Mouse (Mus musculus) mature B cell (primary cell): ENCODE data around the gene Rptor.

Experiments used
- in situ Hi-C: fragments of 300-500 bp; cut with MboI; formaldehyde crosslinking; loops from 2 replicates; pipeline ENCODE4 v1.14.3; 2019

Gene Rptor

DNA sequence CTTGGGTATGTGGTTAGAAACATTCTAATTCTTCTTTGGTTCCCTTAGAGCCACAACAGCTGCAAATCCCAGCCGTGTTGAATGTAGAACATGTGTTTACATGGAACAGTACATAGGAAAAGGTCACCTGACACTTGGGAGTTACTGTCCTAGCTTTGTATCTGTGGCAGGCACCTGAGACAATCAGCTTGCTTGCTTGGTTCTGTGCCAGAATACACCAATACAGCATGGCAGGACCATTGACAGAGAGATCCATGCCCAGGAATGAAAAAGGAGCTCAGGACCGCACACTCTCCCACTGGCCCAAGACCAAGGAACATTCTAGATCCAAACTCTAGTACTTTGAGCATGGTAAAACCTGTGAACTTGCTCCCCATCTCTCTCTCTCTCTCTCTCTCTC lies 132.4 kb downstream of the Rptor start:
- in situ Hi-C loops = no loop called here

DNA sequence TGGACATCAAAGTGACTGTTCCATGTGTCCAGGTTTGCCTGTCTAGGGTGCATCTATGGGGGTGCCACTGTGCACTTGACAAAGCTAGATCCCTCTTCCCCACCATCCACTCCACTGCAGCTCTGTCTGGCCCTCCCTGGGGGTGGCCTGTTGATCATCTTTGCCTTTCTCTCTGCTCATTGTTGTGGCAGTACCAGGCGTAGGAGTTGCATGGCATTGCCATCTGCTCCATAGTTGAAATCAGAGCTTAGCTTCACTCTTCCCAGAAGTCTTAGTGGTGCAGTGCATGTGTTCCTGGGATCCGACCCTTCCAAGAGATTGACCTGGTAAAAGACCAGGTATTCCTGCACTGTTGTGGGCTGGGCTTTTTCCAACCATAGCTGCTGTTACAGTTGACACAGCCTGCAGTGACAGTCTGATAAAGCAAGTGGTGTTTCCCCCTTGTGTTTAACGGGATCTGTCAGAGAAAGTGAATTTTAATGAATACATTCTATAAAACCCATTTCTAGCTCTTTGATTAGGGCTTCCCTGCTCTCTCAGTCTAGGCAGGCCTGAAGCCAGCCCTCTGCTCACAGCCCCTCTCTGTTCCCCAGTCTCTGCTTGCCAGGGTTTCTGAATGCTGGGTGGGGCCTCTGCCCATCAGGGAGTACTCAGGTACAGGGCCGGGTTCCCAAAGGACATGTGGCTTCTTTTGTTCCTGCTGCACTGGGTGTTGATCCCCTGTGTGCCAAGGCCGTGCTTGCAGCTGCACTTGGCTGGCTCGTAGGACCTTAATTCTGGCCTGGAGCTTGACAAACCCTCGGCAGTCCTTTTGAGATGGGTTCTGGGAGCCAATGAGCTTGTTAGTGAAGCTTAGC lies 136.5 kb downstream of the Rptor start:
- in situ Hi-C loops = no loop called here

DNA sequence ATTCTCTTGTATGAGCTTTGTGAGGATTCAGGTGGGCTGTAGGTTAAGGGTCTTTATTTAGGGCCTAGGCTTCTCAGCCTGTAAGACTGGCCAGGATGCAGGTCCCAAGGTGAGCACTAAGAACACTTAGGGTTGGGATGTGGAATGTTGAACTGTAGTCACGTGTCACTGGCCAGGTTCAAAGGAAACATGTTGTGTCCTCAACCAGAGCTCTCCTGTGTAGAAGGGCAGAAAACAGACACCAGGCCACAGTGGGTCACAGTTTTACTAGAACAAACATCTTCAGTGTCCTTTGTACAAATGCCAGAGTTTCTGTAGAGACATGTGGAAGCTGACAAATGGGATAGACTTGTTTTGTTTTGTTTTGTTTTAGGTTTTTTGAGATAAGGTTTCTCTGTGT lies 138.7 kb downstream of the Rptor start:
- in situ Hi-C loops = no loop called here

DNA sequence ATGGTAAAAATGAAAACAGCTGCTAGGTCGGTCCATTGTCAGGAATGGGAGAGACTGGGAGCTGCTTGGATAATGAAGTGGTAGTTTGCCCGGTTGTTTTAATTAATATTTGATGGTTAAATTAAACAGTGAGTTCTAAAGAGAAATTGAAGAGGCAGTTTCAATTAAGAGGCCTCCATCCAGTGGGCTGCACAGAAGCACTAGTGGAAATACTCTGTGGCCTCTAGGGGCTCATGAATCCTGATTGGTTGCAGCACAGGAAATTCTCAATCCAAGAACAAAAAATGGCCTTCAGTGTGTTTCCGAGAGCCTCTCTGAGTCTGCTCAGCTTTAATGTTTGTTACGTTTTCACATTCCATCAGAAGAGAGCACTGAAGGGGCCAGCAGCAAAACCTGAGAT lies 141.7 kb downstream of the Rptor start:
- in situ Hi-C loops = no loop called here

DNA sequence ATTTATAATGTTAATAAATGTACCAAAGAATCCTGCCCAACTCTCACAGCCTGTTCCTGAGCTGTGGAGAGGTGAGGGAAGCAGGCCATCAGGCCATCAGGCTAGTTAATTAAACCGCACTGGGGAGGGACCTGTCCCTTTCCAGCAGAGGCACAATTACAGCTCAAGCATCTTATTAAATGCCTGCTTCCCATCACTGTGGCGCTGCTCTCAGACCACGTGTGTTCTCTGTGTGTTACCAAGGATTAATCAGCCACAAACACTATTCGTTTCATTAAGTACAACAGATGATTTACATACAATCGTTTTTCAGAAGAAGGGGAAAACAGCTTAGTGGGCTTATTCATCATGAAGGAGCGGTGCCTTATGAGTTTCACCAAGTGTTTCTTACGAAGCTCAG lies 142.6 kb downstream of the Rptor start:
- in situ Hi-C loops = no loop called here

DNA sequence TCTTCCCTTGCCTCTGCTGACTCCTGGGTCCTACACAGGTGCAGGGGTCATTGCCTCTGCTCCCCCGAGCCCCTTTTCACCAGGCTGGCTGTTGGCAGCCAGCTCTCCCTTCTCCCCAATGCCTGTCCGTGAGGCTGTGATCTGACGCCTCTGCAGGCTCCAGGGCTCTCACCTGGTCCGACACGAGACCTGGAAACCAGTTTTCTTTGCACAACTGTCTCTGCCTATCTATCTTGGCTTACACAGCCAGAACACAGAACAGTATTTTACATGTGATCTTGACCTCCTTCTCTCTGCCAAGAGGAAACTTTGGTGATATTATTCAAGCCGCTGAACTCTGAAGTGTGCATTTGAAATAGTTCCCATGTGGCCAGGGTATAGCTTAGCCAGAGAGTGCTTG lies 151.8 kb downstream of the Rptor start:
- in situ Hi-C loops = no loop called here

DNA sequence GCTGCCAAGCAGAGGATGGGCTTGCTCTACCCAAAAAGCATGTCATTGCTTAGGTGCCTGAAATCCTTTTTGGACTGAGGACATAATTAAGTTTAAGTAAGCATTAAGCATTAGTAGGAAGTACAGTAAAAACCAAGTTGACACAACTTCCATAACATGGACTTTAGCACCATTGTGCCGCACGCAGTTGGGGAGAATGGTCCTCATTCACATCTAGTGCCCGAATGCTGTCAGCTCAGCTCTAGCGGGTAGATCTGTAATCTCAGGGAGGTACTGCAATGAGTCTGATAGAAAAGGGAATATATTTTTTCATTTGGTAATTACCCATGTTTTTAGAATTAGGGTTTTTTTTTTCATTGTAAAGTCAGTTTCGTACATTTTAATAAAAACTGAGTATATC lies 155.5 kb downstream of the Rptor start:
- in situ Hi-C loops = no loop called here

DNA sequence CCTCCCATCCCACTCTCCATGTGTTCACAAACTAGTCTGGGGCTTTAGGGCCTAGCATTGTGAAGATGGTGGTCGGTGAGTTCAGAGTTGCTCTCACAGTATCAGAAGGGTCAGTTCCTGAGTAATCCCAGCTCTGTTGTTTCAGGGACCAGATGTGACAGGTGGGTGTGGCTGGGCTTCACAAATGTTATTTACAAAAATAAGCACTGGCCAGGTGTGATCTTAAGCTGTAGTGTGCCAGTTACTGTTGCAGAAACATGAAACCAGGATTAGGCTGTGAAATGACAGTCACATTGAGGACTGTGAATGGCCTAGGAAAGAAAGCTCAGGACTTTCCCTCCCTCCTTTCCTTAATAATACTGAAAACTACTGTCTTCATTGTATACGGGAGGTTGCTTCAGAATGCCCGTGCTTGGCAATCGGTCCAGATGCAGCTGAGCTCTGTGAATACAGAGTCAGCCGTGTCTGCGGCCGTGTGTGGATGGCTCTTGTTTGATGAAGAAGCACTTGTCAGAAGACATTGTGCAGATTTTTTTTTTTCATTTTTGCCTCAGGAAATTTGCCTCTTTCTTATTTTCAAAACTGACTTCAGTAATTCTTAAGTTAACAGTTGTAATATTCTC lies 156.1 kb downstream of the Rptor start:
- in situ Hi-C loops = no loop called here

DNA sequence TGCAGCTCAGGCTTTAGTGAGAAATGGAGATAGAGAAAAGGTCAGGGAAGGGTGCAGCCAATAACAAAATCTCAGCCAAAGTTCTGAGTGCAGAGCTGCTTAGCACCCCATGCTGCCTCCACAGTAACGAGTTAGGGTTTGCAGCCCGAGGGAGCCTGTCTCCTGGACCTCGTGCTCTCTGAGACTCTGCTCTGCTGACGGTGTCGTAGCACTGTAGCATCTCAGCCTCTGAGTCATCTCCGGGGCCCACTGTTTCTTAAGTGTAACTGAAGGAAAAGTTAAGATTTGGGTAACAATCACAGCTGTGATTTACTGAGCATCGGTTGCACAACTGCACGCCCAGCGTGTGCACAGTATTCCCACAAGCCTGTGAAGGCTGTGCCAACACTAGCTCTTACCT lies 160.2 kb downstream of the Rptor start:
- in situ Hi-C loops = no loop called here

DNA sequence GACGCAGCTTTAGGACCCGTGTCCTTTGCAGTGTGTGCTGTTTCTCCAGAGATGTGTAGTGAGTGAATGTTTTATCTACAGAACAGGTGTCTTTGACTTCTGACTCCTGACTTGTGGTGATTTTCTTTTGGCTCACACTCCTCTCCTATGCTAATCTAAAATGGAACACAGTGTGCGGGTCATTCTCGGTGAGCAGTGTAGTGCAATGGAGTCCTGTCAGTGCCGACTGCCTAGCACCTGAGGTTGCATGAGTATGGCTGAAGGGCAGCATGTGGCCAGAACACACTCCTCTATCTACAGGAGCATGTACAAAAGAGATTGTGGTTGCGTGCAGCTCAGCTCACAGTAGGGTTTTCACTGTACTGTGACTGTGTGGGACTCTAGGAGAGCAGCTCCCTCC lies 163.3 kb downstream of the Rptor start:
- in situ Hi-C loops = no loop called here

DNA sequence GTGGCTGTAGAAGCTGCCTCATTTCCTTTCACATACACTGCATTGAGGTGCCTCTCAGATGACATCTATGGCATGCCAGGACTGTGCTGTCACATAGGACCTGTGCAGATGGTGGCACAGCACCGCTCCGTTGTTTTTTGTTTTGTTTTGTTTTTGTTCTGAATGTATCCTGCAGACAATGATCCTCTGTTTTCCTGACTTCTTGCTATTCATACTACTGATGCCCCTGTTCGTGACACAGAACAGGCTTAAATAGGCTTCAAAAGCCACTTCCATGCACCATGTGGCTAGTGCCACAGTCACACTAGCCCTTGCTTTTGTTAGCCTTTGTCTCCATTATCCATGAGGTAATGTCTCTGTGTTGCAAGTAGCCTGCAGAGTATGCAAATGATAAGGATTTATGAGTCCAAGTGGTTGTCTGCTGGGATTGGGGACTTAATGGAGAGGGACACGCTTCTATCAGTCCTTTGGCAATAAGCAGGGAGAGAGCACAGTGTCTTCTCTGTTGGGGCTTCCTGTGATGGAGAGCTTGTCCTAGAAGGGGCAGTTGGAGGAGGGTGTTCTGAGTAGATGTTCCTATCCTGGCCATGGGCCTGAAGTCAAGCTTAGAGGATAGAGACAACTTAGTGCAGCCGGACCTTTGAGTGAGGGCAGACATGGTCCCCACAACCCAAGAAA lies 164.2 kb downstream of the Rptor start:
- in situ Hi-C loops = no loop called here

DNA sequence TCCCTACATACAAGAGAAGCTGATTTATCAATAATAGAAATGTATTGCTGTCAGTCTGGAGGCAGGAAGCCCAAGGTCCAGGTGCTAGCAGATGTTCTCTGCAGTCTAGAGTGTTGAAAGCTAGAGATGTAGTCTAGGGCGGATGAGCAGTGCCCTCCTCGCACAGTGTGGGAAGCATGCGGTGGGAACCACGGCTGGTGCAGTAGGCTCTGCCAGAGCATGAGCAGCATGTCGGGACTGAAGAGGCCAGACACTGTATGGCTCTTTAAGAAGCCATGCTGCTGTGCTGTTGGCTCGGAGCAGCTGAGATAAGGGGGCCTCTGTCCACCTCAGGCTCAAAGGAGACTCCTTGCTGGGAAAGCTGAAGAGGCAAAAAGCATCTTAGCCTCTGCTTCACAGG lies 164.8 kb downstream of the Rptor start:
- in situ Hi-C loops = no loop called here

DNA sequence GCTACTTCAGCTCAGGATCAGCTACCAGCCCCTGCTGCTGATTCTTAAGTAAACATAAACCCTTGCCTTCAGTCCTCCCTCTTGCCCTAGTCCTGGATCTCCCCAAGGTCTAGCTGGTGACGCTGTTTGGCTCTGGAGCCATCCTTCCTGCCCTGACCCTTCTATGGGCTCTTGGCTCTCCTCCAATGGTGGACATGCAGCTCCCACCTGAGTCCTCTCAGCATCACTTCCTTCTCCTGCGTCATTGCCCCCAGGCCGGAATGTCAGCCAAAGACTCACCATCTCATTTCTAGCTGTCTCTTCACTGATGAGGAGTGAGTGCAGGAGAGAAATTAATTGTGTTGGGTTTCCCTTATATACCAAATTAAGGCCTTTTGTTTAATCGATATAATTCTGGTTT lies 165.8 kb downstream of the Rptor start:
- in situ Hi-C loops = no loop called here

DNA sequence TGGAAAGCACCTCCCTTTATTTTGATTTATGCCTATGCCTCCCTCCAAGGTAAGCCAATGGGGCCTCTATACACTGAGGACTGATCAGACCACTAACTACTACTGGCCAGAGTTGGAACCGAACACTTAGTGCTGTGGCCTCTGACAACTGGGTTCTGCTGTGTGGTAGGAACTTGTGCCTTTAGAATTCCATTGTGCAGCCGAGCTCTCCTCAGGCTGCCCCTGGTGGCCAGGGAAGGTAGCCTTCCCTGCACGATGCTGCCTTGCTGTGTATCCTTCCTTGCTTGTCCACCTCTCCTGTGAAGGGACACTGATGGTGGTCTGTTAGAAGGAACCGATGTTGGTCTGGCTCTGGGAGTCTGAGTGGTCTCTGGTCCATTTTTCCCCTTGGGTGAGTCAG lies 167.0 kb downstream of the Rptor start:
- in situ Hi-C loops = no loop called here

DNA sequence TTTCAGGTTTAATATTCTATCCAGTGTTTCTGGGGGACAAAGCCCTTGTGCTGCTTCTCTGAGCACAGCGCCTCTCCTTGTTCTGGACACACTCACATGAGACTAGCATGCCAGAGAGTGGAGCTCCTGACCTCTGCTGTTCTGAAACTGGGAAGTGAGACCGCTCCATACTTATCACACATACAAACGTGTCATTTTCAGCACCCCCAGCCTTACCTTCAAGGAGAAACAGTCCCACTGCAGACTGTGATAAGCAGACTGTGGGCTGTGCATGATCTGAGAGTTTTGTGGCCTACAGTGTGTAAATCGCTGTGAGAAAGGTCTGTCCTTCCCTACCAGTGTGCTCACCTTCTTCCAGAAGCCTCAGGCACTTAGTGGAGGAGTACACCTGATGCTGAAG lies 168.3 kb downstream of the Rptor start:
- in situ Hi-C loops = no loop called here

DNA sequence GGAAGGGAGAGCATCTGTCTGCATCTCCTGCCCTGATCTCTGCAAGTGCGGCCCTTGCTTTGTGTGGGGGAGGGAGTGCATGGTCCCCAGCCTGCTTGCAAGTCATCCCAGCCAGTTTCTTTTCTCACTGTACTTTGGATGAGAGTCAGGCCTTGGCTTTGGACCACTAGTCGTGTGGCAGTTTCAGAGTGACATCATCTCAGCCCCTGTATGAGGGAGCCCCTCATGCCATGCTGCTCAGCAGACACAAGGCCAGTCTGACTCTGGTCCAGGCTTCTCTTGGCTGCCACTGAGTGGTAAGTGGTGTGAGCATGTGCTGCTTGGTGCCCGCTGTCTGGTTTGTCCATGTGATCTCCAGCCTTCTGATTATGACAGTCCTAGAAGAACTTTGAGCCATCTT lies 170.2 kb downstream of the Rptor start:
- in situ Hi-C loops = no loop called here

DNA sequence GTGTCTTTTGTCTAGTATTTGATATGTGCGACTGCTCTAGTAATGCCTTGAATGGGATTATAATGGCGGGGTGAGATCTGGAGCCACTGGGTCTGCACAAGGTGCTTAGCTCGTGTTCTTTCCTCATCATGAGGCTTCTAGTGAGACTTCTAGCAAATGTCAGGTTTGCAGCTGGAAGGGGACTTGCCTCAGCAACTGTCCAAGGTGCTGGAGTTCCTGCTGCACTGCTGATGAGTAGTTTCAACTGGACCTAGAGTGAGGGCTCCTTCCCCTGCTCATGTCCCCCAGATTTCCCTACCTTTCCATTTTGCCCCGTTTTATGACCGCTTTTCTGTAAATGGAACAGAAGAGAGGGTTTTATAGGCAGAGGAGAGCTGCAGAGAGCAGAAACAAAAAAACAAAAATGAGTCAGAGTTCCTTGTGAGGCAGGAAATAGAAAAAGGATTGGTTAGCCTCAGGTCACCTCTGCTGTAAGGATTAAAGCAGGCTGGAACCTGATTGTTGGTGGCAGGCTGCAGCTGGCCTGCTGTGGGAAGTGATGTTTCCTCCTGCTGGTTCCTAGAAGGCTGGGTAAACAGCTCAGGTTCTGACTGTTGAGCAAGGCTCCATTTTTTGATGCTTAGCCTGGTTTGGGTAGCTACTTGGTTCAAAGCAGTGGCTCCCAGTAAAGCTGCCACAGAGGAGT lies 172.5 kb downstream of the Rptor start:
- in situ Hi-C loops = no loop called here

DNA sequence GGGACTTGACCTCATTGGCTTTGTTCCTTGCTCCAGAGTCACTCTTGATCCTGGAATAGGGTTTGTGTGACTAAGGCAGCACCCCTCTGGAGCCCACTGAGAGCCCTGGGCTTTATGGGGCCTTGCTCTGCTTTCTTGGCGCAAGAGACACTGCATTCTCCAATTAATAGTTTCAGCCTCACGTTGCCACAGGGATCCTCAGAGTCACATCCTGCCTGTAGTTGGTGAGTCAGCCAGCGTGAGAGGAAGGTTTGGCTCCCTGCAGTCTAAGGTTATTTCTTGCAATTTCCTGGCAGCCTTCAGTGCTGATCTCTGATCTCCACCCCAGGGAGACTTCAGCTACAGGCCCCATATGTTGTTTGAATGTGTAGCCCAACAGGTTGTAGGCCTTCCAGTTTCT lies 174.5 kb downstream of the Rptor start:
- in situ Hi-C loops = no loop called here

DNA sequence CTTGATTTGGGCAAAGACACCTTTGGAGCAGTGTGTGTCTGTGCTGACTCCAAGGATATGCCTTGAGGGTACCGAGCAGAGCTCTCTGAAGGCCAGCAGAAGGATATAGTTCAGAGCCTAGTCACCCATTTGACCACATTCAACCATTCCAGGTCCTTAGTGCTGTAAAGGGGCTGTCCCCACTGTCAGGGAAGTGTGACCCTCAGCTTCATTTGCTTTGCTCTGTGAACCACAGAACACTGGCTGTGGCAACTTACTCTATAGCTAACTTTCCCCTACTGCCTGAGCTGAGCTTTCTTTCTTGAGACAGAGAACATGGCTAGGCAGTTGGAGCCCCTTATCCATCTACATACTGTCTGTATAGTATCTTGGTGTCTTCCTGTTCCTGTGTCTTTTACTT lies 175.2 kb downstream of the Rptor start:
- in situ Hi-C loops = no loop called here

DNA sequence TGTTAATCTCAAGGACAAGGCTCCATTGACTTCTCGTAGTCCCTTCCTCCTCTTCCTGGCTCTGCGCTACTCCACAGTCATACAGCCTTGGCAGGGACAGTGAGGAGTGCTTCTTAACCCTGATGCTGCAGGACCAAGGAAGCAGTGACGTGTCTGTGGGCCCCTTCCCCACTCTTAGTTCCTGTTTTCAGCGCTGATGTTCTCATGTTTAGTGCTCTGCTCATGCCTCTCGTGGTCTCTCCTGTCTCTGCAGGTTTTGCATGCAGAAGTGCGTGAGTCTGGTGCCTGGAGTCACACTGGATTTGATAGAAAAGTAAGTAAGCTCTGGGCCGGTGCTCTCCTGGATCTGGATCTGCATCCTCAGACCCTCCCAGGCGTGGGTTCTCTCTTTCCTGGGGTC lies 177.6 kb downstream of the Rptor start:
- in situ Hi-C loops = no loop called here

DNA sequence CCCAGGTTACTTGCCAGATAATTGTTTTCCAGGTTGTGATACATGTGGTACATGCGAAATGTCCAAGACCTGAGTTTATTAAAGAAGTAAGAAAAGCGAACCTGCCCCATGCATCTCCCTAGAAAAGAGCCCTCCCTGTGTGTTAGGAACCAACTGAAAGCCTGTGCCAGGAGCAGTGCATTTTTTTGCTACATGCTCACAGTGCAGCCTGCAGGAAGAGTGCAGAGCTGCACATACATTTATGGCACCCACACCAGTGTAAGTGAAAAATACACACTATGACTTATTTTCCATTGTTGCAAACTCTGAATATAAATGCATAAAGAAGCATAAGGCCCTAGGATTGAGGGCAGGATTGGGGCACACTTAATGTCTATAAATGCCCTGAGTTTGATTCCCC lies 178.5 kb downstream of the Rptor start:
- in situ Hi-C loops = no loop called here

DNA sequence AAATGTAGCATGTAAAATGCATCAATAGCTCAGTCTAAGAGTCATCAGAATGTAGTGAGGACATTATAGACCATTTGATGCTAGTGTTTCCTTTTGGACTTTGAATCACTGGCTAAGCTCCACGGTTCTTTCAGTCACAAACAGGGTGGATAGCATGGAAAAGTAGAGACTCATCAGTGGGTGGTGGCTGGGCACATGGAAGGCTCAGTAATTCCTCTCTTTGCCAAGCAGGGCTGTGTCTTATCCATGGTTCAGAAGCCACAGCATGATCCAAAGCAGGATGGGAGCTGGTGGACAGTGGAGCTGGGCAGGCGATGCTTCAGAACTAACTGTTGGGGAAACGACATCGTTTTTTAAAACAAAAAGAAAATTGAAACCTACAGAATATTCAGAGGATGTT lies 179.0 kb downstream of the Rptor start:
- in situ Hi-C loops = no loop called here

DNA sequence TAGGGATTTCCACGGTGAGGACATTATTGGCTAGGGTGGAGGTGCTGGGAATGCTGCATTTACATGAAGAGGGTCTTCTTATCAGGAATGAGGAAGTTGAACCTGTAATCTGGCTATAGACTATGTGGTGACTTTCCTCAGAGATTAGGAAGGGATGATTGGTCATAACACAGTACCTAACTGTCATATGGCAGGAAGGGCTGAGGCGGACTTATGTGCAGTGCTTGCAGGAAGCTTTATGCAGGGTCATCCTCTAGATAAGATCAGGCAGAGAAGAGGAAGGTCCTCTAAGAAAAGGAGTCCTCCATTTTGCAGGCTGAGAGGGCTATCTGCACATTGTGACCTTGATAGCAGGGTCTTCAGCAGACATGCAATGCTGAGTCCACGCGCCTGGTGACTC lies 180.9 kb downstream of the Rptor start:
- in situ Hi-C loops = no loop called here
